Mouse (Mus musculus): ENCODE results near the gene Cdip1. TPM values are rescaled to one million over a fixed set of nuclear protein-coding genes. Genes with fewer than 3 reads are reported as not detected.

Gene Cdip1
- polyA plus RNA-seq (2014; fragmentation: Nextera tagmentation; extraction: Ambion mirVana) = 49.4 and 49.8 TPM in 2 replicates

- peak; percentile 95 for DNase-seq (ENCODE audit: low spot score)
- peak within 1 kb of the TSS; percentile 87 for H3K9ac ChIP-seq (ENCODE audit: low read depth, low read length)
- peak within 1 kb of the TSS; percentile 94 for H3K4me2 ChIP-seq
- H3K36me3 ChIP-seq (ENCODE audit: control insufficient read depth, insufficient read depth, low read length) = 0 out of 2 replicates have a peak, but pooled peaks cover 2% of the 10 kb centered on the region
- no peaks in the 10 kb centered on the region for H3K9me3 ChIP-seq (ENCODE audit: control insufficient read depth, low read length)
- ATAC-seq (replicated peaks; ENCODE audit: low FRiP score) = peak; percentile 97
- H3K4me3 ChIP-seq (ENCODE audit: low read depth, low read length) = peak within 1 kb of the TSS; percentile 78
- peak within 1 kb of the TSS; percentile 90 for H3K27ac ChIP-seq (ENCODE audit: low read depth, low read length)
- no peaks in the 10 kb centered on the region for H3K27me3 ChIP-seq (replicated peaks; ENCODE audit: control insufficient read depth, insufficient read depth, low read length)
- peaks cover 7% of the 10 kb centered on the region for H3K4me1 ChIP-seq (replicated peaks; ENCODE audit: control insufficient read depth, insufficient read depth, low read length)
- under 1% methylated on average over 51 of the region's 51 CpGs for WGBS
Measured at GRCm38 (mm10) chr16:4789810-4790559, at the start of gene Cdip1. Gene Cdip1 (minus strand): TSS chr16:4790292.

GRCm38 (mm10) chr16:4839552-4839951 lies 49.5 kb upstream of the Cdip1 start:
- H3K9me3 ChIP-seq (ENCODE audit: control insufficient read depth, low read length) = no peaks in the 10 kb centered on the region
- no peak overlapping the region for H3K4me3 ChIP-seq (ENCODE audit: low read depth, low read length)
- ATAC-seq (replicated peaks; ENCODE audit: low FRiP score) (no peak), DNase-seq (ENCODE audit: low spot score) (no peak)
- H3K4me2 ChIP-seq = no peak overlapping the region
- H3K9ac ChIP-seq (ENCODE audit: low read depth, low read length) = no peak overlapping the region
- 71% methylated on average over 3 of the region's 3 CpGs for WGBS
- no peaks in the 10 kb centered on the region for H3K27me3 ChIP-seq (replicated peaks; ENCODE audit: control insufficient read depth, insufficient read depth, low read length)
- H3K4me1 ChIP-seq (replicated peaks; ENCODE audit: control insufficient read depth, insufficient read depth, low read length) = no peaks in the 10 kb centered on the region
- no peaks in the 10 kb centered on the region for H3K36me3 ChIP-seq (ENCODE audit: control insufficient read depth, insufficient read depth, low read length)
- H3K27ac ChIP-seq (ENCODE audit: low read depth, low read length) = no peak overlapping the region

- Histone ChIP-seq H3K9me3 (ENCODE audit: control insufficient read depth, low read length) (no peaks in the 10 kb centered on the region), H3K4me2 (no peak overlapping the region), H3K9ac (ENCODE audit: low read depth, low read length) (no peak overlapping the region), H3K27me3 (replicated peaks; ENCODE audit: control insufficient read depth, insufficient read depth, low read length) (no peaks in the 10 kb centered on the region), H3K27ac (ENCODE audit: low read depth, low read length) (no peak overlapping the region), H3K36me3 (ENCODE audit: control insufficient read depth, insufficient read depth, low read length) (no peaks in the 10 kb centered on the region), H3K4me1 (replicated peaks; ENCODE audit: control insufficient read depth, insufficient read depth, low read length) (no peaks in the 10 kb centered on the region), H3K4me3 (ENCODE audit: low read depth, low read length) (no peak overlapping the region)
- 70% methylated on average over 3 of the region's 3 CpGs for WGBS
- DNase-seq (ENCODE audit: low spot score) (no peak), ATAC-seq (replicated peaks; ENCODE audit: low FRiP score) (no peak)
Measured at GRCm38 (mm10) chr16:4837631-4838030, 47.5 kb upstream of the Cdip1 start.

GRCm38 (mm10) chr16:4835191-4835590 lies 45.1 kb upstream of the Cdip1 start, which contains the start of gene 4930562C15Rik:
Gene 4930562C15Rik (plus strand): TSS chr16:4835416.
- Histone ChIP-seq H3K4me2 (no peak within 1 kb of the TSS), H3K27me3 (replicated peaks; ENCODE audit: control insufficient read depth, insufficient read depth, low read length) (no peaks in the 10 kb centered on the region), H3K9me3 (ENCODE audit: control insufficient read depth, low read length) (no peaks in the 10 kb centered on the region), H3K27ac (ENCODE audit: low read depth, low read length) (no peak within 1 kb of the TSS), H3K36me3 (ENCODE audit: control insufficient read depth, insufficient read depth, low read length) (no peaks in the 10 kb centered on the region), H3K4me3 (ENCODE audit: low read depth, low read length) (no peak within 1 kb of the TSS), H3K4me1 (replicated peaks; ENCODE audit: control insufficient read depth, insufficient read depth, low read length) (peaks cover 7% of the 10 kb centered on the region; the same call in 1 of the 2 replicates), H3K9ac (ENCODE audit: low read depth, low read length) (no peak within 1 kb of the TSS)
- ATAC-seq (replicated peaks; ENCODE audit: low FRiP score) (no peak), DNase-seq (ENCODE audit: low spot score) (no peak)
- WGBS = 76% methylated on average over 3 of the region's 3 CpGs

GRCm38 (mm10) chr16:4833858-4834257 lies 43.8 kb upstream of the Cdip1 start:
- Histone ChIP-seq H3K4me3 (ENCODE audit: low read depth, low read length) (no peak overlapping the region), H3K27ac (ENCODE audit: low read depth, low read length) (no peak overlapping the region), H3K9ac (ENCODE audit: low read depth, low read length) (no peak overlapping the region), H3K36me3 (ENCODE audit: control insufficient read depth, insufficient read depth, low read length) (no peaks in the 10 kb centered on the region), H3K27me3 (replicated peaks; ENCODE audit: control insufficient read depth, insufficient read depth, low read length) (no peaks in the 10 kb centered on the region), H3K4me2 (no peak overlapping the region), H3K9me3 (ENCODE audit: control insufficient read depth, low read length) (no peaks in the 10 kb centered on the region), H3K4me1 (replicated peaks; ENCODE audit: control insufficient read depth, insufficient read depth, low read length) (peaks cover 7% of the 10 kb centered on the region; the same call in 1 of the 2 replicates)
- 75% methylated on average over 2 of the region's 2 CpGs for WGBS
- ATAC-seq (replicated peaks; ENCODE audit: low FRiP score) (no peak), DNase-seq (ENCODE audit: low spot score) (no peak)

GRCm38 (mm10) chr16:4831650-4832419 lies 41.7 kb upstream of the Cdip1 start:
- ATAC-seq (replicated peaks; ENCODE audit: low FRiP score) = peak; percentile 53; the same call in 1 of the 2 replicates

GRCm38 (mm10) chr16:4829271-4829900 lies 39.3 kb upstream of the Cdip1 start:
- H3K4me1 ChIP-seq (replicated peaks; ENCODE audit: control insufficient read depth, insufficient read depth, low read length) = peaks cover 7% of the 10 kb centered on the region; the same call in 1 of the 2 replicates
- no peak overlapping the region for H3K27ac ChIP-seq (ENCODE audit: low read depth, low read length)
- H3K9me3 ChIP-seq (ENCODE audit: control insufficient read depth, low read length) = no peaks in the 10 kb centered on the region
- no peak overlapping the region for H3K4me3 ChIP-seq (ENCODE audit: low read depth, low read length)
- ATAC-seq (replicated peaks; ENCODE audit: low FRiP score) (no peak), DNase-seq (ENCODE audit: low spot score) (no peak)
- WGBS = 75% methylated on average over 6 of the region's 6 CpGs
- no peaks in the 10 kb centered on the region for H3K36me3 ChIP-seq (ENCODE audit: control insufficient read depth, insufficient read depth, low read length)
- no peaks in the 10 kb centered on the region for H3K27me3 ChIP-seq (replicated peaks; ENCODE audit: control insufficient read depth, insufficient read depth, low read length)
- H3K4me2 ChIP-seq = no peak overlapping the region
- no peak overlapping the region for H3K9ac ChIP-seq (ENCODE audit: low read depth, low read length)

More at GRCm38 (mm10) chr16:4831650-4832419, 41.7 kb upstream of the Cdip1 start:
- H3K9ac ChIP-seq (ENCODE audit: low read depth, low read length) = no peak overlapping the region
- H3K4me1 ChIP-seq (replicated peaks; ENCODE audit: control insufficient read depth, insufficient read depth, low read length) = peaks cover 7% of the 10 kb centered on the region; the same call in 1 of the 2 replicates
- no peaks in the 10 kb centered on the region for H3K27me3 ChIP-seq (replicated peaks; ENCODE audit: control insufficient read depth, insufficient read depth, low read length)
- H3K4me2 ChIP-seq = peak overlapping the region; percentile 35; the same call in 1 of the 2 replicates
- H3K27ac ChIP-seq (ENCODE audit: low read depth, low read length) = no peak overlapping the region
- DNase-seq (ENCODE audit: low spot score) = no peak
- 61% methylated on average over 15 of the region's 15 CpGs for WGBS
- H3K9me3 ChIP-seq (ENCODE audit: control insufficient read depth, low read length) = no peaks in the 10 kb centered on the region
- no peaks in the 10 kb centered on the region for H3K36me3 ChIP-seq (ENCODE audit: control insufficient read depth, insufficient read depth, low read length)
- H3K4me3 ChIP-seq (ENCODE audit: low read depth, low read length) = no peak overlapping the region

GRCm38 (mm10) chr16:4827639-4828038 lies 37.5 kb upstream of the Cdip1 start:
- H3K9me3 ChIP-seq (ENCODE audit: control insufficient read depth, low read length) = no peaks in the 10 kb centered on the region
- 90% methylated on average over 5 of the region's 5 CpGs for WGBS
- no peak overlapping the region for H3K4me2 ChIP-seq
- ATAC-seq (replicated peaks; ENCODE audit: low FRiP score) (no peak), DNase-seq (ENCODE audit: low spot score) (no peak)
- no peak overlapping the region for H3K9ac ChIP-seq (ENCODE audit: low read depth, low read length)
- no peaks in the 10 kb centered on the region for H3K27me3 ChIP-seq (replicated peaks; ENCODE audit: control insufficient read depth, insufficient read depth, low read length)
- no peak overlapping the region for H3K27ac ChIP-seq (ENCODE audit: low read depth, low read length)
- no peak overlapping the region for H3K4me3 ChIP-seq (ENCODE audit: low read depth, low read length)
- H3K4me1 ChIP-seq (replicated peaks; ENCODE audit: control insufficient read depth, insufficient read depth, low read length) = peaks cover 7% of the 10 kb centered on the region; the same call in 1 of the 2 replicates
- no peaks in the 10 kb centered on the region for H3K36me3 ChIP-seq (ENCODE audit: control insufficient read depth, insufficient read depth, low read length)
